Mouse (Mus musculus): ENCODE results near the gene Zfhx2.
A peak's percentile ranks its signal among the peaks of the same experiment; 100 is the strongest.

DNA sequence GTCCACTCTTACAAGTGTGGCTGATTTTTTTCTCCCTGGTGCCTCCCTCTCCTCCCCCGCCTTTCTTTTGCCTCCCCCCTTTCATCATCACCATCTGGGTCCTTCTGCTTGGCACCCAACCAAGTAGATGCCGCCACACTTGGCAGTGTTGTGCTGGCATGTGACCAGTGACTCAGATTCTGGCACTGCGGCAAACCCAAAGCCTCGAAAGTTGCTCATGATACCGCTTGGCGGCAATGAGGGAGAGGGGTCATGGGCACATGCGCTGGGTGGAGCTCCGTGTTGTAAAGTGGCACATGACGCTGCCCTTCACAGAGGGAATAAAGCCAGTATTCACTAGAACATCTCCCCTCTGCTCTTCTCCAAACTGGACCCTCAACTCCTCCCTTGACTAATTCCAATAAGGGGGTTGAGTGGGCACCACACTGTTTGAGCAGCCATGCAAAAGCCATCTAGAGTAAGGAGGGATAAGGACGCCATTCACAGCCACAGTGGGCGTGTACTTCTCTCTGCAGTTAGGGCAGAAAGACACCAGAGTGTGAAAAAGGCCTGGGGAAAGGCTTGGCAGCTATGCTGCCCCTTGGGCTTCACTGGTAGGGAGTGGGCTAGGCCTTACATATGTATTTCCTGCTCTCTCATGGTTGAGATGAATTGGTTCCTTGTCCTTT lies 36.8 kb downstream of the Zfhx2 start:
- TF ChIP-seq CTCF (IDR thresholded peaks at IDR 0.05; ENCODE audit: low read depth) = no peak
- 0 out of 2 replicates have a peak, but pooled peaks have one; percentile 21 for TF ChIP-seq EP300 (IDR thresholded peaks at IDR 0.05; ENCODE audit: low read depth)

All from heart, postnatal 0 days (tissue).